Mouse (Mus musculus) embryo, embryonic 11 days (tissue): ENCODE results near the gene Hoxc10.

Experiments
- DNase-seq: peaks from one replicate; pipeline ENCODE4 v3.0.0-alpha.2; 2015

Hoxc10 gene

DNA sequence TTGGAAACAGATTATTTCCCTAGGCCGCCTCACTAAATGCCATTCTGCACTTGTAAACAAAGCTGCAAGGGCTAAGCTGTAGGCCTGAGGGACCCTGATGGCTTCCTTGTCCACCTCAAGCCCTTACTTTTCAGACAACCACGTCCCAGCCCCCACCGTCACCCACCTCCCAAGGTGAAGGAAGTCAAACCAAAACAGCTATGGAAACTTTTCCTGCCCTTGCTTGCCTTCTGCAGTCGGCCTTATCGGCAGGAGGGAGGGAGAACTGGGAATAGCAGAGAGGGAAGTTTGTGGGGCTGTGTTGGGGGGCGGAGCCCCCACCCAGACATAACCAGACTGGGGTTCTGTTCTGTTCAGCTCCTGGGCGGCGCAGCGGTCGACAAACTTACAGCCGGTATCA lies 25.6 kb downstream of the Hoxc10 start:
- no peak for DNase-seq

GRCm38 (mm10) chr15:102992863-102993262 lies 26.3 kb downstream of the Hoxc10 start:
- no peak for DNase-seq

- no peak for DNase-seq
Observed at GRCm38 (mm10) chr15:102996548-102996947, 30.0 kb downstream of the Hoxc10 start.

DNA sequence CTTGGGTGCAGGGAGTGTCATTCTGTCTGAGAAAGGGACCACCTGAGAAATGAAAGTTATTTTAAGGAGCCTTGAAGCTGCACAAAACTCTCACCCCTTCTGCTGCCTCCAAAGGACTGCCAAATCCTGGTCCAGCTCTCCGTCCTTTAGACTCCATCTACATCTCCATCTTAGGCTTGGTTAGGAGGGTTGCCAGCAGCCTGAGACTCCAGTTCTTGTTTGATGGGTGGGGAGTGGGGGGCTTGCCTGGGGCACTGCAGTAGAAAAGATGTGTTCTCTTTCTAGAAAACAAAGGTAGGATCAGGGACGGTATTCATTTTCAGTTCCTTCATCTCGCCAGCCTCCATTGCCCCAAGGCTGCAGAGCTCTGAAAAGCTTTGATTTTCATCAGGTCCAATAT lies 30.8 kb downstream of the Hoxc10 start:
- DNase-seq = no peak

DNA sequence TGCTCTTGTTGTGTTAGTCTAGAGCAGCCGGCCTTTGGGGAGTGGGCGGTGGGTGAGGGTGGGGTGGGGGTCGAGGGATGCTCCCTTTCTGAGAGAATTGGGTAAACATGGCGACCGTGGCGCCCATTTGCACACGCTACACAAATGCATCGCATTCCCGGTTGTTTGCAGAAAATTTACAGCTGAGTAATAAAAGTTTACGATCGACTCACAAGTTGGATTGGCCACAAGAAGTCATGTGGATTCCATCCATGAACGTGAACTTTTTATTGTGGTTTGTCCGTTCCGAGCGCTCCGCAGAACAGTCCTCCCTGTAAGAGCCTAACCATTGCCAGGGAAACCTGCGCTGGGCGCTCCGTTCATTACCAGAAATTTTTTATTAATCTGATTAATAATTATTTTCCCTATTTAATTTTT lies 31.4 kb downstream of the Hoxc10 start, which contains the start of gene Hoxc6:
Gene Hoxc6, plus strand, starts transcription at position 319 of the 417 bp plus-strand sequence.
- DNase-seq = peak; percentile 80

GRCm38 (mm10) chr15:102998608-102999182 lies 32.1 kb downstream of the Hoxc10 start:
- no peak for DNase-seq

DNA sequence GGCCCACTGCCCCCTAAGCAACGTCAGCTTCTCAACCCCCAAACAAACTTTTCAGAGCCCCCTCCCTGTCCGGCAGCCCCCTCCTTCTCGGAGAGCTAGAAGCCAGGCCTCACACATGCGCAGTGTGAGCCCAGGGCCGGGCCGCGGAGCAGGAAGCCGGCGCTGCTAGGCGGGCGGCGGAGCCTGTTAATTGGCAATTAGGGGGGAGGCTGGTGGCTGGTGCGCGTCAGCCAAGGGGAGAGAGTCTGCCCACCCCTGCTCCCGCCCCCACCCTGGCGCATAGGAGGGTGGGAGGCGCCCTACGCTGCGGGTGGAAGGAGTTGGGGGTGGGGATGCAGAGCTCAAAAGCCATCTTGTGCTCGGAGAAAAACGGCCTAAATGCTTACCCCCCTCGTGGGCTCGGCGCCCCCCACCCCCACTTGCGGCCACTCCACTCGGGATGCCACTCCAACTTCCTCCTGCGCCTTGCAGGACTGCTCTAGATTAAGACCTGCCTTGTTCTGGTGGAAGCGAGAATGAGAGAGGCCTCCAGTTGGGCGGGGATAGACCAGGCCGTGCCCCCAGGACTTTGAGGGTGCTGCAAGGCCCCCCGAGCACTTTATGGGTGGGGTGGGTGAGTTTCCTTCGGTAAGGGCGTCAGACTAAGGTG lies 32.7 kb downstream of the Hoxc10 start:
- DNase-seq = peak; percentile 89

DNA sequence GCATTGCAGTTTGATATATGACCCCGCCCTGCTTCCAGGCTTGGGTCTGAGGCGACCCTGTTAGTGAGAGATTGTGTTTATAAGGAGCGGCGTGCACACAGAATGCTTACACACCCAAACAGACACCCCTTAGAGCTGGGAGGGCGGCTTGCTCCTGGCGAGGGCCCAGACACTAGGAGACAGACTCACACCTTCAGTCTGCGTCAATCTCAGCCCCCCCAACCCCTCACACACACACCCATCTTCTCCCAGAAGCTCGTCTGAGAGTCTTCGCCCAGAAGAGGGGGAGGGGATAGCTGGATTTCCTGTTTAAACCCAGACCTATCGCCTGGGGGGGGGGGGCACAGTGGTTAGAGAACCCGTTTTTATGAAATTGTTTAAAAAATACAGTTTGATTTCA lies 33.4 kb downstream of the Hoxc10 start:
- no peak for DNase-seq

DNA sequence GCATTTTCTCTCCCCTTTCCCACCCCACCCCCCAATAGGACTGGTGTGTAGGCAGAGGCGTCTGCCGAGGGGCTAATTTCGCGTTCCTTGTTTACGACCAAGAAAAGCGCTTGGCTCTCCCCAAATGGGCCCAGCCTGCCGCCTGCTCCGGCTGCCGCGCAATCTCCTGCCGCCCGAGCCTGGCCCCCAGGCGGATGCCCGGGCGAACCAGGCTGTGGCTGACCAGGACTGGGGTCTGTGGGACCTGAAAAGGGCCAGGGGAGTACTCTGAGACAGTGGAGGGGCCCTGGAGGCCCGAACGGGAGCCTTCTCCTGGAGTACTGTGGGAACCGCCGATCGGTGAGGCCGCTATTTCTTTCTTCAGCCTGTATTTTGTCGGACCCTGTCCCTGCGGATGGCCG lies 33.9 kb downstream of the Hoxc10 start:
- DNase-seq = no peak

DNA sequence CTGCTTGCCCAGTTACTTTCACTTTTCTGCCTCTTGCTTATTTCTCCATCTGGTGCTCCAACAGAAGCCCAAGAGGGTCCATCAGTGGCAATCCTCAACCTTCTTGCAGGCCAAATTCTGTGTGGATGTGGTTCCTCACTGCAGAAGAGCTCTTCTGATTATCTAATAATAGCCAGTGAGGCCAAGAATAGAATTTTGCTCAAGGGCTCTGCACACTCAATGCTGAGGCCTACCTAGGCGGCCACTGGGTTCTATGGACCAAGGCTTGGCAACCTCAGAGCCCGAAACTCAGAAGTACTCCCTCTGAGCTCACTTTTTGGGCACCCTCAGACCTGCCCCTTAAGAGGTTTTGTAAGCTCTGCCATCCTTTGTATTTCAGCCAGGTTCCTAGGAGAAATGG lies 34.8 kb downstream of the Hoxc10 start:
- no peak for DNase-seq

DNA sequence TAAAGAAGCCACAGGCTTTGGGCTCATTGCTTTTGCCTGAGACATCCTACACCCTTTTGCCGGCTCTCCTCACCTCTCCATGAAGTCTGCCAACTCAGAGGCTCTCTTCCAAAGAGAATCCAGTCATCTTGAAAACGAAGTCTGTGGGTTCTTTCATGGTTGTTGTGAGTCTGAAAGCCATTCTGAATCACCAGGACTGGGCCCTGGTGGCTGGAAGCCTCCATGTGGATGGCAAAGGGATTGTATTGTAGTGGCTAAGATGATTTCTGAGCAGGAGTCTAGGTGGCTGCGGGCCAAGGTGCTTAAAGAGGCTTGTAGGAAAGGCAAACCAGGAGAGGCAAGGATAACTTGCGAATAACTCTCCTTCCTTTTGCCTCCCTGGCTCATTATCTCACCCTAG lies 35.6 kb downstream of the Hoxc10 start:
- no peak for DNase-seq

DNA sequence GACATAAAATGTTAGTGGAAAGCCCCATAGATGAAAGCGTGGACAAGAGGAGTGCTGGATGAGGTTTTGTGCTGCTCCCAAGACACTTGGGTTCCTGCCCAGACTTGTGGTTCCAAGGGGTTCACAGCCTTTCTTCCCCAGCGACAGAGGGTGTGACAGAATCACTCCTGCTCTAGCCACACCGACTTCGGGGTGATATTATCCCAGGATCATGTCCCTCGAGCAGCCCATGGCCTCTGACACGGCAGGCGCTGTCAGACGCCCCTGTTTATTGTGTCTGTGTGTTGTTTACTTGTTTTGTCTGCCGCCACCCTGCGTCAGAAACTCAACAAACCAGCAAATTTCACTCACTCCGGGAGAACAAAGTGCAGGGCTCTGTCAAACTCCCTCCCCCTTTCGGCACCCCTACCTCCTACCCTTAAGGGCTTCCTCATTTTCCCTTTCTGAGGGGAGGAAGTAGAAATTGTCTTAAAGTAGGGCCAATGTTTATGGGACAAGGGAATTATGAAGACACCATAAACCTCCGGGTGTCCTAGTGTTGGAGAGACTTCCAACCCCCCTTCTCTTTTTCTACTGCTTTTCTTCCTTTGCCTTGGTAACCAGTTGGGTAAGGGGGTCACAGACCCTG lies 36.3 kb downstream of the Hoxc10 start:
- DNase-seq = no peak

- DNase-seq = peak; percentile 78
Observed at GRCm38 (mm10) chr15:103005308-103005707, 38.7 kb downstream of the Hoxc10 start.

DNA sequence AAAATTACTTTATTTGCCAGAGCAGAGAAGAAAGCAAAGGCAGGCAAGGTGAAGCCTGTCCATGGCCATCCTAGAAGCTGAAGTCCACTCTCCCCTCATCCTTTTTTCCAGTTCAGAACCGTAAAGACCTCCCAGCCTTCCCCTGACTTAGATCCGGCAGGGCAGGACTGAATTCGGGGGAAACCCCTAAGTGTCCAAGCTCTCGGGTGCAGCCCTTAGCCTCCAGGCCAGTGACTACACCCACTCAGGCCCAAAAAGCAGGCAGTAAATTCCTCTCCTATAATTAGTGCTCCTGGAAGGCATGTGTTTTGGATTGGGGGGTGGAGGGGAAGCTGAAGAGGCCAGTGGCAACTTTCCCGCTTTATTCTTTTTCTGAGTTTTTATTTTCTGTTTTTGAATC lies 39.2 kb downstream of the Hoxc10 start:
- DNase-seq = no peak

DNA sequence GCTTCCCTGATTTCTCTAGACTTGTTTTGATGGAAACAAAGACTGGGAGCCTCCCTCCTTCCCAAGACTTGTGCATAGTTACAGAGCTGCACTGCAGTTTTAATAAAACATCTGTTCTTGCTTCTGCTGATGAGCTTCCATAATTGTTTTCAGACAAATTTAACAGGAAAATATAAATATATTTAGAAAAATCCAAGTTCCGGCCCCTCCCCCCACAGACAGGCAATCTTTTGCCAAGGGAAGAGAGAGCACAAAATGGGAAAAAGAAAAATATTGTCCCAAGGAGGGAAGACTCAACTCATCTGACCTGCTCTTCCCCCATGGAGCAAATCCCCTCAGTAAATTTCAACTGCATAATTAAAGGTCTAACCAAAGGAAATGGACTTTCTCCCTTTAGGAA lies 39.7 kb downstream of the Hoxc10 start:
- no peak for DNase-seq

GRCm38 (mm10) chr15:103009265-103010111 lies 42.9 kb downstream of the Hoxc10 start:
- DNase-seq = no peak

DNA sequence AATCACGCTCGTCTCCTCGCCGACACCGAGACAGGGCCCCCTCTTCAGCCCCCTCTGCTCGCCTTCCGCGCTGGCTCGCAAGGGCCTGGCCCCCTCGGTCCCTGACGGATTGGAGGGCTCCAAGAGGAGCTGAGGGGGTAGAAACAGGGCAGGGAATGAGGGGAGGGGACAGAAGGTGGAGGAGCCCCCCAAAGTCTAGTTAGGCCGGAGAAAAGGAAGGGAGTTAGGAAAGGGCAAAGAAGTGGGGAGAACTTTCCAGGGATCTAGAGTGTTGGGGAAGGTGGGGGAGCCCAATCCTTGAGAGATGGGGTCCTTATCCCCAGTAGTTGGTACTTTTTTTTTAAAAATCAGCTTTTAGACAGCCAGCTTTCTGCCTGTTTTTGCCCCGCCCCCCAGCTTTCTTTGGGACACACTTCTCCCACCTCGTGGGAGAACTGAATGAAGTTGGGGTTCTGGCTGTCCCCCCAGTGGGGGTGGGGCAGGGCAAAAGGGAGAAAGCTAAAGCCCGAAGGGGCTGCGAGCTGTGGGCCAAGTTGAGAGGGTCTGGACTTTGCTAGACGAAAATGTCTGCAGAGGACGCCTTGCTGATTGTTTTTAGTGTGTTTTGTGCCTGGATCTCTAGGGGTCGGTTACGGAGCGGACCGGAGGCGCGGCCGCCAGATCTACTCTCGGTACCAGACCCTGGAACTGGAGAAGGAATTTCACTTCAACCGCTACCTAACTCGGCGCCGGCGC lies 43.7 kb downstream of the Hoxc10 start:
- no peak for DNase-seq

DNA sequence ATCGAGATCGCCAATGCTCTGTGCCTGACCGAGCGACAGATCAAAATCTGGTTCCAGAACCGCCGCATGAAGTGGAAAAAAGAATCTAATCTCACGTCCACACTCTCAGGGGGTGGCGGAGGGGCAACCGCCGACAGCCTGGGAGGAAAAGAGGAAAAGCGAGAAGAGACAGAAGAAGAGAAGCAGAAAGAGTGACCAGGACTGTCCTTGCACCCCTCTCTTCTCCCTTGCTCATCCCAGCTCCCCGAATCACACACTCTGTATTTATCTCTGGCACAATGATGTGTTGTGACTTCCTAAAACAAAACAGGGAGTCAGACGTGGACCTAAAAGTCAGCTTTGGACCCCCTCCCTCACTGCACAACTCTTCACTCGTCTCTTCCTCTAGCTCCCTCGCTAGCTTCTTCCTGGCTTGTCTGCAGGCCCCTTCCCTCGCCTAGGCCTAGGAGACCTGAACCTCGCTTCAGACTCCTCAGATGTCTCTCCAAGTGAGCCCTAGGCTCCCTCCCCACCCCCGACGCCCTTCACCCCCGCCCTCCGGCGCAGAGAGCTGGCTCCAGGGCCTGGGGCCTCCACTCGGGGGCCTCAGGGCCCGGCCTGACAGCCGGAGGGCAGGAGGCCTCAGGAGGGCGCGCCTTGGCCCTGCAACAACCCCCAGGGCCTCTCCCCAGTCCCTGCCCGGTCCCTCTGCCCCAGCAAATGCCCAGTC lies 44.4 kb downstream of the Hoxc10 start:
- peak; percentile 46 for DNase-seq

DNA sequence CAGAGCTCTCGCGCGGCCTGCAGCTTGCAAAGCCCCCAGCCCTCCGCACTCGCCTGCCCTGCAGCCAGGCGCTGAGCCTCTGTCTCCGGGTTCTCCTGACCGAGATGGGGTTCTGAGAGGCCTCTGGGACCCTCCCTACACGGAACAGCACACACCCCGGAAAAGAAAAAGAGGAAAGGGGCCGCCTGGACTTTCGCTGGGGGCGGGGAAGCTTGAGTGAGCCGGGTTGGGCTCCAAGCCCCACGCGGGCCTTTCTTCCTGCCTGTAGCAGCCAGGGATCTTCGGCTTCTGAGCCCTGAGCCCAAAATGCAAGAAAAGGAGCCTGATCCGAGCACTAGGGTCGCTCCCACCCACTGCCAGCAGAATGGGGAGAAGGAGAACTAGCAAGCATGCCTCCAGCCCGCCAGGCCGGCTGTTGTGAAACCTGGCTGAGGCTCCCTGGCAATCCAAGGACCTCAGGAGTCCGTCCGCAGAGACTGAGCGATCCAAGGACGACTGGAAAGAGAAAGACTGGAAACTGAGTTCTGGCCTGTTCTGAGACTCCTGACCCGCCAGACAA lies 45.4 kb downstream of the Hoxc10 start:
- DNase-seq = peak; percentile 68

DNA sequence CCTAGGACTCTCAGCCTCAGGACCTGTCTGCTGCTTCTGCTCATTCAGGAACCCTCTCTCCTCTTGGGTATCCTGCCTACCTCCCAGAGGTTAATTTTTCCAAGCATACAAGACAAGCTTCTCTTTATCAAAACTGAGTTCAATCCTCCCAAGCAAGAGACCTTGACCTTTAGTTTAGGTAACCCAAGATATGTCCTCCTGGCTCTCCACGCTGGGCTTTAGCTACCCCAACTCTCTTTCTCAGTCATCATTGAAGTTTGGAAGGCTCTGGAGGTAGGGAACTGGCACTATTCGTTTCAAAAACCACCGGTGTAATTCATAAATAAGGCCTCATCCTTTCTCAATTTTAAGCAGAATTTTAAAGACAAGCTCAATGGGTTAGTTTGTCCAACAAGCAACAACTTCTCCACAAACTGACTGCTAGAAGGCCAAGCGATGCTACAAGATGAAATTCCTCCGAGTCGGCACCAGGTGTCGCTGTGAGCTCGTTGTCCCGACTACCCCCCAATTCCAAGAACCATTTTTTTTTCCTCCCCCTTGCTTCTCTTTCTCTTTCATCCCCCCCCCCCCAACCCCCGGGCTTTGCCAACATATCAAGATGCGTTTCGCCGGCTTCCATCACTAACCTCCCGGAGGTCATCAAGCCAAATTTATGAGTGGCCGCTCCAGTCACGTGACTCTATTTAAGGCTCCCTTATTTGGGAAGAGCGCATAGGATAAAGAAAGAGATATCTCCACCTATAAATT lies 46.8 kb downstream of the Hoxc10 start:
- DNase-seq = peak; percentile 87
